Mouse (Mus musculus): ENCODE results near the gene Efemp1.

Efemp1 gene

DNA sequence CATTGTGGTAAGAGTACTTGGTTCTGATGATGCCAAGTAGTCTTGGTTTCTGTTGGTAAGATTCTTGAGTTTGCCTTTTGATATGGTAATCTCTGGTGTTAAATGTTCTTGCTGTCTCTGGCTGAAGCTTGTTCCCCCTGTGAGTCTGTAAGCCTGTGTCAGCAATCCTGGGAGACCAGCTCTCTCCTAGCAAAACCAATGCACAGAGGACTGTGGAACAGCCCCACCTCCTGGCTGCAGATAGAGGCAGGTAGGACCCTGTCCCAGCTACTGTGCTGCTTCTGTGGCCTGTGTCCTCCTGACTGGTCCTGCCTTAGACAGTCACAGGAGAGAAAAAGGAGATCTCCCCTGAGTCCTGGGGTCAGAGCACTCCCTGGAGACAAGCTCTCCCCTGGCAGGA lies 81.4 kb downstream of the Efemp1 start:
- in situ Hi-C loops (cut with MseI, MboI), result no loop called here

DNA sequence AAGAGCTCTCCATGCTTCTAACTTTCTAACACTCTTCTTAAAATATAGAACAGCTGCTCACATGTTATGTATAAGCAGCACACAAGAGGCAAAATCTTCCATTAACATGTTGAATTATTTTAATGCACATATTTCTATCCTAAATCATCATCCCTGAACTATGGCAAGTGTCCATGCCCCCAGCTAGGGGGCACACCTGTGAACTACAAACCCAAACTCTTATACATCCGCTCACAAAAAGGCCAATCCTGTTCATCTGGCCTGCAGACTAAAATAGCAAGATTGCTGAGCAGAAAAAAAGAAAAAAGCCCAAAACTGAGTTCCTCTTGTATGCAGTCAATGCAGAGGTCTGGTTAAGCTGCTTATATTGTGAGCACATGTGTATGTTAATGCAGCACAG lies 86.6 kb downstream of the Efemp1 start:
- in situ Hi-C loops (cut with MseI, MboI), result no loop called here

DNA sequence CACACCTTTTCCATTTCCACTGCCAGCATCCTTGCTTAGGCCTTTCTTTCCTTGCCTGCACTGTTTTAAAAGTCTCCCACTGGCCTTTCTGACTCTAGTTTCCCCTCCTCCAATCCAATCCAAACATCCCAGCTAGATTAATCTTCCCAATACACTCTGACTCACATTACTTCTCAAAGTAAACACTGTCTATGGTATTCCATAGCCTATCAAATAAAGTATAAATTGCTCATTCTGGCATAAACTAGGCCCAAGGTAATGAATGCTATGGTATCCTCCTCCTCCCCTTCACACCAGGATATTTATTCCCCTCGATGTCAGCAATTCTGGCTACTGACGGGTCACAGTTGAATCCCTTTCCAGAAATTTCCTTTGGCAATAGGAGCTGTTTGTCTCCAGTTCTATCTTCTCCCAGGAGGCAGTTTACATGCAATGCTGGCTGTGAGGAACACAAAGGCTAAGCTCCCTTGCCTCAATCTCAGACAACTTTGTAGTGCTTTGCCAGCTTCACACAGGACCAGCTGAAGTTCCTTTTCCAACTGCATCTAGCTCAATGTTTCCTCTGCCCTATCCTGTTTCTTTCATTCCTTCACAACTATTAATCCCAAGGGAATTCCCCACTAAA lies 98.7 kb downstream of the Efemp1 start:
- in situ Hi-C loops (cut with MseI, MboI), result no loop called here

DNA sequence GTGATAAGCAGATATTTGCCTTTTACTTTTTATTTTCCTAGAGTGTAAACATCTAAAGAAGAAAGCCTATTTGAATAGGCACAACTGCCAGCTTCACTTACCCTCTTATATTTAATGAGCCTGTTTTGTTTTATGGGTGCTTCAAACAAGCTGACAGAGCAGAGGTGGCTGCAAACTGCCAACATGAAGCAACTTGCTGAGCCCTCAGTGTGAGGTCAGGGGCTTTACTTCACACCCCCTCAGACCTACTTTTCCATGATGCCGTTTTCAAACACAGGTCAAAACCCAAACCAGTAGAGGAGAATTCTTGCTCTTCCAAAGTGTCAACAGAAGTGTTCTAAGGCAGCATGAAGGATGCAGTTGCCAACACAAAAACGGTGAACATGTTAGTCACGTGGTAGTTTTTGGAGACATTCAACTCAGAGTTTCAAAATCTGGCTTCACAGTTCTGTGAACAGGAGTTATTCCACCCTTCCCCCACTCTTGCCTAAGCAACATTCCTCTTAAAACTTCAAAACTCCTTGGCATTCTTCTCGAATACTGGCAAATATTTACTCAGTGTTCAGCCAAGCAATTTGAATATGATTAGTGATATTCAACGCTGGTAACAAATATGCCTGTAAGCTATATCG lies 101.8 kb downstream of the Efemp1 start:
- in situ Hi-C loops (cut with MseI, MboI), result no loop called here

DNA sequence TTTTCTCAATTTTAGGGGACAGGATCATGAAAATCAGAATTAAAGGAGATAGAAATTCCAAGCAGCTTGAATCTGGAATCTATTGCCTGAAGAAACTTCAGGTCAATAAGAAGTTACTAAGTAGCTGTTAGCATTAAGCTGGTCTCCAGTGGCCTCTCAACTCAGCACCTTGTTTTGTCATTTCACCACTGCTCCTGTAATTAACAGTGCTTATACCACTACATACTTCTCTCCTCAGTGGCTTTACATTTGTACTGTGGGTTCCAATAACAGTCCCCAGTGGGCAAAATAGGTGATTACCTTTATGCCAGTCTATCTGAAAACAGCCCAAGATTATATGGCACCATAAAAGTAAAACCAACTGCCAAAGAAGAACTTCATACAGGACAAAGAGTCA lies 102.3 kb downstream of the Efemp1 start:
- in situ Hi-C loops (cut with MseI, MboI), result no loop called here

DNA sequence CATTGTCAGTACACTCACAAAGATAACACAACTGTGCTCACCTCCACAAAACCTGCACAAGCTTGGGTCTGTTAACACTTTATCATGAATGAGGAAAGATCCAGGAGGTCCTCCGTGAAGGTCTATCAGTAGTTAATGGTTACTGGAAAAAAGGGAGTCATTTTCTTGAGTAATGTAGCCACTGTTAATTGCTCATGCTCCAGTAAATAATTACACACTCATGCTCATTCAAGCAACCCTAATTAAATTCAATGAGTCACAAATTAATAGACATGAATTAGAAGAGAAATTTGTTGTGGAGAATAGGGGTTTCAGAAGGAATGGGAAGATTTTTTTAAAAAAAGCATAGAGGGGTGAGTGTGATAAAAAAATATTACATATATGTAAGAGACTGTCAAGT lies 108.4 kb downstream of the Efemp1 start:
- in situ Hi-C loops (cut with MseI, MboI), result no loop called here
